Mouse (Mus musculus): ENCODE measurements around the gene Lgals12.

Gene Lgals12

GRCm38 (mm10) chr19:7606801-7607689 lies at the start of gene Lgals12:
Gene Lgals12, minus strand, starts transcription at chr19:7607193.
- DNase-seq (ENCODE audit: low spot score in 2 of 2): no peak

DNA sequence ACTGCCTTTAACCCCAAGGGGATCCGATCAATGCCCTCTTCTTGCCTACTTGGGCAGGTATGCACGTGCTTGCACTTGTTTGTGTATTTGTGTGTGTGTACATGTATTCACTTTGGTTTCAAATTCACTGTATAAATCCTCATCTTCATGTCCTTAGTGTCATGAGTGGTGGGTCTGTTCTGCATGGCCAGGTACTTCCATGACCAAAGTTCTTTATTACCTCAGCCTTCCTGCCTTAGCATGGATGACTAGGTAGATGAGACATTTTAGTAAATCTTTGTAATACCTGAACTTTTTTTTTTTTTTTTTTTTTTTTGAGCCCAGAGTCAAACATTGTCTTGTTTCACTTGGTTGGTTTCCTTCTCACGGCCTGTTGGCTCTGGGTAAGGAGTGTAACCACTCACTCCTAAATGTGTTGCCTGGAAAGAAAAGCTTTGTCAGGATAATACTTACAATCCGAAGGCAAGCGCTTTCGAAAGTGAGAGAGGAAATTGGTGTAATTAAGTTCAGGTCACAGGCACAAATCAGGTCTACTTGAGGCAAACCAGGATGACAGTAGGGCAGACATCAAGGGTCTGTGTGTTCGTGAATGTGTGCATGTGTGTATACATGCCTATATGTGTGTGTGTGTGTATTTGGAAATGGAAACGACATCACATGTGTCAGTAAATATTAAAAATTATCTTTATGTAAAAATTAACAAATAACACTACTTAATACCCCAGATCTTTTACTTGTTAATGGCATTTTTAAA lies 42.1 kb upstream of the Lgals12 start:
- no peak for DNase-seq (ENCODE audit: low spot score in 2 of 2)

- no peak for DNase-seq (ENCODE audit: low spot score in 2 of 2)
Measured at GRCm38 (mm10) chr19:7633786-7634185, 26.8 kb upstream of the Lgals12 start.

DNA sequence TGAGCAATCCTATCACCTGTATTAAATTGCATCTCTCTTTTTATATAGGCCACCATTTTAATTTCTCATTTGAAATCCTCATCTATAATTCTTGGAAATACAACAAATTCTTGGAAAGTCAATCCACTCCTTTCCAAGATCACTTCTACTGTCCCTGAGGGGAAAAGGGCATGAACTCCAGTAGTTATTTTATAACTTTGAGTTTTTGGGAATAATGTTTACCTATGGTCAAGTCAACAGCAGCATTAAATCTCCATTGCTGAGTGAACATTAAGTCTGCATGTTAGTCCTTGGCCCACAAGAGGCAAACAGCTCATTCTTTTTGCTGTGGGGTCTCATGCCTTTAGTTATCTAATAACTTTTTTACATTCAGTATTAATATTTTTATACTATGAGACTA lies 26.0 kb upstream of the Lgals12 start:
- no peak for DNase-seq (ENCODE audit: low spot score in 2 of 2)

DNA sequence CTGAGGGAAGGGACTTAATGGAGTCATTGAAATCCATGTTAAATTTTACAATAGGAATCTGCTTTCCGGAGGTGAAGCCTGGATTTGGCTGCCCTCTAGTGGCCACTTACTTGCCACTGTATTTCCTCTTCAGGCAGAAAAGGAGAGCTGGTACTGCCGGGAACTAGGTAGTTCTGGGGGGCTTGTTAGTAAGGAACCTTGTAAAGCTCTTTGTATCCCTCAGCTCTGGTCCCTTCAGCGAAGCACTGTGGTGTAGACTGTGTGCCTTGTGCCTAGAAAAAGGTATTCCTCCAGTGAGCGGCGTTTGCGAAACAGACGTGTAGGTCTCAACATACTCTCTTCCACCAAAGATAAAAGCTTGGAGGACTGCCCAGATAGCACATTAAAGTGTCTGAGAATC lies 10.7 kb upstream of the Lgals12 start:
- peak; percentile 8 to 33 for DNase-seq (ENCODE audit: low spot score in 2 of 2)

- DNase-seq (ENCODE audit: low spot score in 2 of 2): no peak
Measured at GRCm38 (mm10) chr19:7617085-7617484, 10.1 kb upstream of the Lgals12 start.

GRCm38 (mm10) chr19:7616231-7616930 lies 9.4 kb upstream of the Lgals12 start:
- DNase-seq (ENCODE audit: low spot score in 2 of 2): no peak

- DNase-seq (ENCODE audit: low spot score in 2 of 2): no peak
Measured at GRCm38 (mm10) chr19:7613151-7613550, 6.2 kb upstream of the Lgals12 start.

GRCm38 (mm10) chr19:7611942-7612757 lies 5.2 kb upstream of the Lgals12 start, which contains the start of gene Hrasls5:
Gene Hrasls5, plus strand, starts transcription at chr19:7612541.
- no peak for DNase-seq (ENCODE audit: low spot score in 2 of 2)

DNA sequence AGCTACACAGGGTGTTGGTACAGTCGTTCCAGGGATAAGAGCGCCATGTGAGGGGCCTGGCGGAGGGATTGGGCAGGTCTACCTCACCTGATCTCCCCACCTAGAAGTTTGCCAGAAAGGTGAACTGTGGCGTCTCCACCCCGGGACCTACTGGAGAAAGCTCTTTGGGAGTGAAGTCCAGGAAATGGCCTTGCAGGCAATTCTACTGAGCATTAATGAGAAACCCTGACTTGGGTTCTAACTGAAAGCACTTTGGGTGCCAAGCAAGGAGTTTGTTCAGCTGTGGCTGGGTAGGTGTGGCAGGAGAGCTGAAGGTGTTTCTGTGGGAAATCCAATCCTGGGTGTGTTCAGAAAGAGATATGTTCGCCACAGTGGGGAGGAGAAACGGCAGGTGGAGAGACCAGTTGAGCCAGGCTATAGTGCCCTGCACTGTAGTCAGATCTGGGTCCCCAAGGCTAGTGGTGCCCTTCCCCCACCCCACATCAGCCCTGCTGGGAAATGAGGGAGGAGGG lies 753 bp upstream of the Lgals12 start:
- no peak for DNase-seq (ENCODE audit: low spot score in 2 of 2)

DNA sequence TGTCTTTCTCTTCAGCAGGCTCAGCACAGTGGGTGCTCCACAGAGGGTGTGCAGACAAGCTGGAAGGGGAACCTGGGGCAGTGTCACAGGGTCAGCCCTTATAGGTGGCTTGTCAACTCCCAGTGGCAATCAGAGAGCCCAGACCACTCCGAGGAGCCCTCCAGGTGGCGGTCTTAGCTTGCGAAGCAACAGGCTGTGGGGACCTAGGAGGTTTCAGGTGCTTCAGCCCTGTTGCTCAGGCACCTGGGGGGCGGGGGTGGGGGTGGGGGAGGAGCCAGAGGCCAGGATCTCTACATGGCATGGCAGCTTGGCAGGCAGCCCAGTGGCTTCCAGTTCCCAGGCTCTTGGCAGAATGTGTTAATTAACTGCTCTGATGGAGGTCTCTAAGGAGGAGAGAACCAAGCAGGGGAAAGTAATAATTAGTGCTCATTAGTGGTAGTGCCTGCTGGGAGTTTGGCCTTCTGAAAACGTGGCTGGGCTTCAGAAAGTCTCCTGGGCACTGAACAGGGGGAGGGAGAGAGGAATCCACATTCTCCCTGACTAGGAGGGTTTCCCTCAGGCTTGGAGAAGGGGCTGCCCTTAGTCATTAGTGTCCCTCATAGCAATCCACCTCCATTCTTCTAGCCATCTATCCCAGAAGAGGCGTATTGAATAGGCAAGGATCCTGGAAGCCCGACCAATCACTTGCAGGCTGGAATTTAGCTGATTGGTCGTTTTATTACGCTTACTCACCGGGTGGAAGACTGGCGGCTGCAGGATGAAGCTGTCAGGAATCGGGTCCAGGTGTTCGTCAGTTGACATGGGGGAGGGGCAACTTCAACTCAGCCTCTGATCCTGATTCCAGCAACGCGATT lies 836 bp downstream of the Lgals12 start:
- no peak for DNase-seq (ENCODE audit: low spot score in 2 of 2)

DNA sequence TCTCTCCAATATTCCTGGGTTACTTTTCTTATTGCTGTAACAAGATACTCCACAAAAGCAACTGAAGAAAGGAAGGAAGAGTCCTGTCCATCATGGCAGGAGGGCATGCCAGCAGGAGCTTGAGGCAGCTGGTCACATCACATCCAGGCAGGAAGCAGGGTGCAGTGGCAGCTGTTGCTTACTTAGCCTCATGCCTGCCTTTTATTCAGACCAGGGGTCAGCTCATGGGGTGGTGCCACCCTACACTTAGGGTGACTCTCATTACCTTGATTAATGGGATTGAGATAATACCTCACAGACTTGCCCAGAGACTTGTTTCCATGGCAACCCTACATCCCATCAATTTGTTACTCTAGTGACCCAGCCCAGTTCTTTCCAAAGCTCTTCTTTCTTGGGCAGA lies 2.0 kb downstream of the Lgals12 start:
- no peak for DNase-seq (ENCODE audit: low spot score in 2 of 2)

GRCm38 (mm10) chr19:7604107-7604506 lies 2.9 kb downstream of the Lgals12 start:
- DNase-seq (ENCODE audit: low spot score in 2 of 2): no peak

DNA sequence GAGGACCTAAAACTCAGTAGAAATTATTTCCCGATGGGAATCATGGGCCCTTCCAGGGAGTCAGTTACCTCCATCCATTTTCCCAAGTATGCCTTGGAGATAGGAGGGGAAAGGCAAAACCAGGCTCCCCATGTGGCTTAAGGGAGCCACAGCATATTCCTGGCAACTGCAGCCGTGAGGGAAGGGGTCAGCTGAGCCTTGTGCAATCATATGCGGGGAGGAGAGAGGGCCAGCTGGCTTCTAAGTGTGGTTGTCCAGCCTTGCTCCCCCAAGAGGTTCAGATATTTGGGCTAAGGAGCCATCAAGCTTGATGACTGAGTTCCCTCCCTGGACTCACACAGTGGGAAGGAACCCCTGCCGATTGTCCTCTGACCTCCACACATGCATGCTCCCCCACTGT lies 5.4 kb downstream of the Lgals12 start:
- no peak for DNase-seq (ENCODE audit: low spot score in 2 of 2)

GRCm38 (mm10) chr19:7598481-7598880 lies 8.5 kb downstream of the Lgals12 start:
- no peak for DNase-seq (ENCODE audit: low spot score in 2 of 2)

GRCm38 (mm10) chr19:7595534-7595933 lies 11.5 kb downstream of the Lgals12 start:
- no peak for DNase-seq (ENCODE audit: low spot score in 2 of 2)

DNA sequence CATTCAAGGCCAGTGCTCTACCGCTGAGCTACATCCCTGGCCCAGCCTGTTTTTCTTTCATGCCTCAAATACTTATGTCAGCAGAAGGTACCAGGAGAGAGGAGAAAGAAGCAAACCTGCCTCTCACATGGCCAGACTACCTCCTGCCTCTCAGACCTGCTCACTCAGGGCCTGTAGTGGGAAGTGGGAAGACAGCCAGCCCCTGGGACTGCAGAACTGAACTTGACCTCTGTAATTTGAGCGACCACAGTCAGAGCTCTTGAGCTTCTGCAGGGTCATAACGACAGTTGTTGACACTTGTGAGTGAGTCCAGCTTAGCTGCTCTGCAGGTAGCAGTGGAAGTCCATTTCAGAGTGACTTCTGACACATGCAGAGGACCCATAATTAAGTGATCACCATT lies 15.0 kb downstream of the Lgals12 start:
- no peak for DNase-seq (ENCODE audit: low spot score in 2 of 2)

DNA sequence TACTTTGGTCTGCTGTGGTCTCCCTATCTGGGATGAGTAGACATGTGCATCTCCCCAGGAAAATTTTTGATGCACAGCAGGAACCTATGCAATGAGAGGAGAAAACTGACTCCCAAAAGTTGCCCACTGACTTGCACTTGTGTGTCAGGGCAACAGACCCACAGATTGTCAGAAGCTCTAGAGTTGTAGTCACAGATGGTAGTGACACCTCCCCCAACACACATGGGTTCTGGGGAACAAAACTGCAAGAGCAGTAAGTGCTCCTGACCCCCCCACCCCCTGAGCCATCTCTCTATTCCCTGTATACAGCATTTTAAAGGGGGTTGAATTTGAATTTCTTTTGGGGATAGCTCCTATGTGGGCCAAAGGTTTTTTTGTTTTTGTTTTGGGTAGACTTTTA lies 16.2 kb downstream of the Lgals12 start:
- no peak for DNase-seq (ENCODE audit: low spot score in 2 of 2)

DNA sequence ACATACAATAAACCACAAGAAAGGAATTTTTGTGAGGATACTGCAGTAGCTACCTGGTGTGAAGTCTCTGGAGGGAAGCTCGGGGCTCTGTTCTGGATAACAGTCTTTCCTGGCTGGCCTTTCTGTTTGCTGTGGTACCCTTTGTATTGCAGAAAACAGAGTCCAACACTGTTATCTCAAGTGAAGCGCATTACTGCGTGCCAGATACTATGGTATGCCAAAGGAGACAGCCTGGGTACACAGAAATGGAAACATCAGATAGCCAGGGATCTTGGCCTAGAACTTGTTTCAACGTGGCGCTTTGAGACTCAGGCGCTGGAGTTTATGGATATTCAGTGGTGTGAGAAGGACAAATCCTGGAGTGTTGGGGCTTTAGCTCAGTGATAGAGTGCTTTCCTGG lies 21.2 kb downstream of the Lgals12 start:
- DNase-seq (ENCODE audit: low spot score in 2 of 2): no peak

- no peak for DNase-seq (ENCODE audit: low spot score in 2 of 2)
Measured at GRCm38 (mm10) chr19:7585279-7585678, 21.7 kb downstream of the Lgals12 start.
